Mouse (Mus musculus) heart, postnatal 0 days (tissue): ENCODE data around the gene Lrwd1.
"Not testable (repeated sequence)": the region's sequence is repeated elsewhere in the genome, so short reads cannot be mapped to it uniquely, and the experiment has no call there.

ENCODE experiments used
- CTCF ChIP-seq: IDR thresholded peaks from 2 replicates; pipeline ENCODE4 v1.5.1; 2016; ENCODE audit warnings: antibody characterized with exemption, control low read depth, low read depth
- EP300 ChIP-seq: IDR thresholded peaks from 2 replicates; pipeline ENCODE4 v1.6.1; 2016; ENCODE audit warnings: antibody characterized with exemption, low read depth

DNA sequence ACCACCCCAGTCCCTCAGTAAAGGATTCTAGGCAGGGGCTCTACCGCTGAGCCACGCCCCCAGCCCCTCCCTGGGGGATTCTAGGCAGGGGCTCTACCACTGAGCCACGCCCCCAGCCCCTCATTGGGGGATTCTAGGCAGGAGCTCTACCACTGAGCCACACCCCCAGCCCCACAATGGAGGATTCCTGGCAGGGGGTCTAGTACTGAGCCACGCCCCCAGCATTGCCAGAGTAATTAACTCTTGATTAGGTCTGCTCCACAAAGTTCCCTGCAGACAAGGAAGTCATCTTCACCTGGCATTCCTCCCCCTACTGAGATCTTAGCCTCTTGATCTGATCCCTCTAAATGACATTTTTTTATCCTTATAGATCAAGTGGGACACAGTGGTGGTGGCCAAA lies 22.3 kb downstream of the Lrwd1 start:
- TF ChIP-seq CTCF, EP300: not testable (repeated sequence)
